Mouse (Mus musculus) heart, adult 2 months (tissue): Measurements from ENCODE around the gene Gm49405.

Source experiments
- CTCF ChIP-seq: fragments of 200-600 bp; IDR thresholded peaks from 2 replicates; pipeline ENCODE4 v1.8.1; 2022; ENCODE audit warnings: antibody characterized with exemption, mild to moderate bottlenecking, moderate library complexity
- EP300 ChIP-seq: fragments of 200-500 bp; IDR thresholded peaks from 2 replicates; pipeline ENCODE4 v1.6.1; 2011; ENCODE audit warnings: low read depth, low read length, control low read depth; ENCODE audit not compliant: insufficient read depth
- POLR2A ChIP-seq: fragments of 200-500 bp; IDR thresholded peaks from 2 replicates; pipeline ENCODE4 v1.6.1; 2011; ENCODE audit warnings: mild to moderate bottlenecking, low read depth, low read length, control low read depth; ENCODE audit not compliant: insufficient read depth

DNA sequence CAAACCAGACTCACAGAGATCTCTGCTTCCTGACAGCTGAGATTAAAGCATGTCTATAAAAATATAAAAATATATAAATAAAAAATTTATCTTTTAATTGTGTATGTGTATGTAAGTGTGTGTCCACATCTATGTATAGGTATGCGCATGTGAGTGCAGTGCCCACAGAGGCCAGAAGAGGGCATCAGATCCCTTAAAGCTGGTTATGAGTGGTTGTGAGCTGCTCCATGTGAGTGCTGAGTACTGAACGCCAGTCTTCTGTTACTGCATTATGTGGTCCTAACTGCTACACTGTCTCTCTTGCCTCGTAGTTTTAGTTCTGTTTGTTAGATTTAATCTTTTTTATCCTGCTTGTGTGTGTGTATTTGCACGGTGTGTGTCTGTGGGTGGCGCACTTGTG is 50.6 kb downstream of the Gm49405 start:
- TF ChIP-seq POLR2A (no peak), EP300 (no peak), CTCF (peak; percentile 33; the same call in 1 of the 2 replicates)
